Mouse (Mus musculus): ENCODE data around the gene Nrde2. TPM values are rescaled to one million over a fixed set of nuclear protein-coding genes. Genes with fewer than 3 reads are reported as not detected.

The Nrde2 gene
- polyA plus RNA-seq, 1 experiment from 2014 or later = 4.4 TPM

DNA sequence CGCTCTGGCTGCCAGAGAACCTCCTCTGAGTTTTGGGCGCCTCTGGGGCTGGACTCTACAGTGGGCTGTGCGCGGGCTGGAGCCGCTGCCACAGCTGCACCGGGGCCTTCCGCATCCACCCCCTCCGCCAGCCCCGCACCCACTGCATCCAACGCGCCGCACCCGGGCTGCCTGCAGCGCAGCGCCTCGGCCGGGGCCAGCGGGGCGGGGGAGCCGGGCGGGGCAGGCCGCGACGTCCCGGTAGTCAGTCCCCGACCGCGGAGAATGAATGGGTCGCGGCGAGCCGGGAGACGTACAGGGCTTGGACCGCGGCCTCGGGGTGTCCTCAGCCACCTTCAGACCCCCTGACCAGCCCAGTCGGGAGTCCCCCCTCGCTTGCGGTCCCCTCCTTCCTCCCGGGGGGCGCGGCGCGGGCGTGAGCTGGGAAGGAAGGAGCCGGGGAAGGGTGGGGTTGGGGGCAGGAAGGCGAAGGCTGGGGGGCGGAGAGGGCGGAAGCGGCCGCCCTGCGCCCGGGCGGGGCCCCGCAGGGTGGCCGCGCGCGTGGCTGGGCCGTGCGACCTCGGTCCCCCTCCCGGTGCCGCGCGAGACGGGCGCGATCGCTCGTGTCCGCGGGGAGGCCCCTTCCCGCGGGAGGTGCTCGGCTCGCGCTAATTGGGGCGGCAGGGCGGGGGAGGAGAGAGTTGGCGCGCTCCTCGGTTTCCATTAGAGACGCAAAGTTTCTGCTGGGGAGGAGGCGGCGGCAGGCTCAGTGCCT is 40.6 kb upstream of the Nrde2 start:
- ATAC-seq (ENCODE audit: low read depth) = peak; percentile 70
- H3K9ac ChIP-seq (ENCODE audit: low read depth, low read length) = peak overlapping the region; percentile 86
- WGBS (ENCODE audit: insufficient replicate concordance) = under 1% methylated on average over 72 of the region's 86 CpGs

DNA sequence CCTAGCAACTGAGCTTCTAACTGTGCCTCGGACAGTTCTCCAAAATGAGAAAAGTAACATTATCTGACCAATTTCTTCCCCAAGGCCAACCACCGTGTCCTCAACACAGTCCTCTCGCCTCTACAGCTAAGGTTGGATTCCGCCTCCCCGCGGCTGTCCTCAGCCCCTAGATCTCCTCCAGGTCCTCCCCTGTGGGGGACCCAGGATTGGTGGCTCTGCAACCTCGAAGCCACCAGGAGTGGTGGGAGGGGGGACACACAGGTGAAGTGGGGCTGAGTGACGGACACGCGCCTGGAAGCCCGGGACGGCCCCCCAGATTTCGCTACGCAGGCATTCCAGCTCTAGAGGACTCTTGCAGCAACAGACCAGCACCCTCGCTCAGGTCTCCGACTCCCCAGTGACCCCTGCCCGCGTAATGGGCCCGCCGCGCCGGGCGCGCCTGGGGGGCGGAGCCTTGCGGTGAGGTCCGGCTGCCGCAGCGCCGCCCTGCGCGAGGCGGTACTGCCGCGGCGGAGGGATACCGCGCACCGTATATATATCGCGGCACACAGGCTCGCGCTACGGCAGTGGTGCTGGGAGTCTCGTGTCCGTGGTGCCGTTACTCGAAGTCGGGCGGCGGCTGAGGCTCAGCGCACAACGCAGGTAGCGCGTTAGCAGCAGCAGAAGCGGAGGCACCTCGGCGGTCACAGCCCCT is 39.7 kb upstream of the Nrde2 start, which contains the start of gene Calm1:
Calm1 (plus strand) TSS at position 469 of the 694 bp plus-strand sequence.
- H3K4me2 ChIP-seq (ENCODE audit: low read depth, low read length) = peak within 1 kb of the TSS; percentile 99
- WGBS (ENCODE audit: insufficient replicate concordance) = under 1% methylated on average over 58 of the region's 58 CpGs
- peak; percentile 84 for ATAC-seq (ENCODE audit: low read depth)

More for the DNA sequence above, 40.6 kb upstream of the Nrde2 start:
- peaks cover 18% of the 10 kb centered on the region for H3K36me3 ChIP-seq (ENCODE audit: control insufficient read depth, insufficient read depth)
- peak overlapping the region; percentile 99 for H3K4me2 ChIP-seq (ENCODE audit: low read depth, low read length)
- peak overlapping the region; percentile 86 for H3K27ac ChIP-seq (ENCODE audit: low read length)
- H3K4me3 ChIP-seq (ENCODE audit: low read depth, low read length) = peak overlapping the region; percentile 88
- no peaks in the 10 kb centered on the region for H3K27me3 ChIP-seq (ENCODE audit: control insufficient read depth, insufficient read depth, low read depth, low read length)
- H3K4me1 ChIP-seq (ENCODE audit: control insufficient read depth, low read depth, low read length) = peaks cover 14% of the 10 kb centered on the region
- no peaks in the 10 kb centered on the region for H3K9me3 ChIP-seq (replicated peaks; ENCODE audit: control insufficient read depth, low read length)

DNA sequence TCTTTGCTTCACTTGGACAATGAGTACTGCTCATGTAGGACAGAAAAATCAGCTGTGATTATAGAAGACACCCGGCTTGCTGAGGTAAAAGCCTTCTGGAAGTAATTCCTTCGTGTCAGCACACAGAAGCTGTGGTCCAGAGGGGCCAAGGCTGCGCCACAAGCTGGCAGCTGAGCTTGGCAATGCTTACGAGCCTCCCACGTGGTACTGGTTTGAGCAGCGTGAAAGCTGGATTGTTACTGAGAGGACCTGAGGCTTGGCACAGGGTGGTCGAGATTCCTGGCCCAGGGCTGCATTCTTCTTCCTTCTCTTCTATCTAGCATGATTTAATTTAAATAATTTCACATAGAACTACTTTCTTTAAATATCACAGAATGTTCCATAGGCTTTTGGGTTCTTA is 37.3 kb upstream of the Nrde2 start:
- Histone ChIP-seq H3K9me3 (replicated peaks; ENCODE audit: control insufficient read depth, low read length) (no peaks in the 10 kb centered on the region), H3K9ac (ENCODE audit: low read depth, low read length) (no peak overlapping the region), H3K4me1 (ENCODE audit: control insufficient read depth, low read depth, low read length) (peaks cover 12% of the 10 kb centered on the region), H3K27me3 (ENCODE audit: control insufficient read depth, insufficient read depth, low read depth, low read length) (no peaks in the 10 kb centered on the region), H3K4me2 (ENCODE audit: low read depth, low read length) (no peak overlapping the region), H3K36me3 (ENCODE audit: control insufficient read depth, insufficient read depth) (no peaks in the 10 kb centered on the region), H3K27ac (ENCODE audit: low read length) (no peak overlapping the region), H3K4me3 (ENCODE audit: low read depth, low read length) (no peak overlapping the region)
- no peak for ATAC-seq (ENCODE audit: low read depth)
- 58% methylated on average over 7 of the region's 7 CpGs for WGBS (ENCODE audit: insufficient replicate concordance)

More for the DNA sequence above, 39.7 kb upstream of the Nrde2 start, which contains the start of gene Calm1:
- H3K27me3 ChIP-seq (ENCODE audit: control insufficient read depth, insufficient read depth, low read depth, low read length) = no peaks in the 10 kb centered on the region
- H3K9me3 ChIP-seq (replicated peaks; ENCODE audit: control insufficient read depth, low read length) = no peaks in the 10 kb centered on the region
- H3K27ac ChIP-seq (ENCODE audit: low read length) = peak within 1 kb of the TSS; percentile 86
- H3K4me3 ChIP-seq (ENCODE audit: low read depth, low read length) = peak within 1 kb of the TSS; percentile 88
- H3K9ac ChIP-seq (ENCODE audit: low read depth, low read length) = peak within 1 kb of the TSS; percentile 86
- H3K4me1 ChIP-seq (ENCODE audit: control insufficient read depth, low read depth, low read length) = peaks cover 14% of the 10 kb centered on the region
- H3K36me3 ChIP-seq (ENCODE audit: control insufficient read depth, insufficient read depth) = peaks cover 13% of the 10 kb centered on the region

- Histone ChIP-seq H3K27me3 (ENCODE audit: control insufficient read depth, insufficient read depth, low read depth, low read length) (no peaks in the 10 kb centered on the region), H3K4me1 (ENCODE audit: control insufficient read depth, low read depth, low read length) (peaks cover 6% of the 10 kb centered on the region), H3K36me3 (ENCODE audit: control insufficient read depth, insufficient read depth) (no peaks in the 10 kb centered on the region), H3K27ac (ENCODE audit: low read length) (no peak overlapping the region), H3K9me3 (replicated peaks; ENCODE audit: control insufficient read depth, low read length) (no peaks in the 10 kb centered on the region), H3K9ac (ENCODE audit: low read depth, low read length) (no peak overlapping the region), H3K4me2 (ENCODE audit: low read depth, low read length) (no peak overlapping the region), H3K4me3 (ENCODE audit: low read depth, low read length) (no peak overlapping the region)
- WGBS (ENCODE audit: insufficient replicate concordance) = 58% methylated on average over 1 of the region's 1 CpGs
- no peak for ATAC-seq (ENCODE audit: low read depth)
Measured at GRCm38 (mm10) chr12:100194181-100194580, 34.7 kb upstream of the Nrde2 start.

DNA sequence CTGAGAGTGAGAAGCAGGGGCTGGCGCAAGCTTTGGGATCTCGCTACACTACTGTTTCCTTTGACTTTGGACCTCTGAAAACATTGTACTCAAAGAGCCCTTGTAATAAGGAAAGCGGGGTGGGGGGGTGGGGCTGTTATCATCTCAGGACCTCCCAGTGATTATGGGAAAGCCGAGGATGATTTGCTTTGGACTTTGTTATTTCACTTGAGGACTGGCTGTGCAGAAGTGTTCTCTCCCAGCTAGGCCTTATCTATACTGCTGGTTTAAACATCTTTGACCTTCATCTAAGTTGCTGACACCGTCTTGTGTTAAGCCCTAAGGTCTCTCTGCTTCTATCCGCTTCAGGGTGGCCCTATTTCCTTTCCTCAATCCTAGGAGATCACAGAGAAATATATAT is 31.3 kb upstream of the Nrde2 start:
- WGBS (ENCODE audit: insufficient replicate concordance) = 67% methylated on average over 6 of the region's 6 CpGs
- no peak overlapping the region for H3K4me2 ChIP-seq (ENCODE audit: low read depth, low read length)

DNA sequence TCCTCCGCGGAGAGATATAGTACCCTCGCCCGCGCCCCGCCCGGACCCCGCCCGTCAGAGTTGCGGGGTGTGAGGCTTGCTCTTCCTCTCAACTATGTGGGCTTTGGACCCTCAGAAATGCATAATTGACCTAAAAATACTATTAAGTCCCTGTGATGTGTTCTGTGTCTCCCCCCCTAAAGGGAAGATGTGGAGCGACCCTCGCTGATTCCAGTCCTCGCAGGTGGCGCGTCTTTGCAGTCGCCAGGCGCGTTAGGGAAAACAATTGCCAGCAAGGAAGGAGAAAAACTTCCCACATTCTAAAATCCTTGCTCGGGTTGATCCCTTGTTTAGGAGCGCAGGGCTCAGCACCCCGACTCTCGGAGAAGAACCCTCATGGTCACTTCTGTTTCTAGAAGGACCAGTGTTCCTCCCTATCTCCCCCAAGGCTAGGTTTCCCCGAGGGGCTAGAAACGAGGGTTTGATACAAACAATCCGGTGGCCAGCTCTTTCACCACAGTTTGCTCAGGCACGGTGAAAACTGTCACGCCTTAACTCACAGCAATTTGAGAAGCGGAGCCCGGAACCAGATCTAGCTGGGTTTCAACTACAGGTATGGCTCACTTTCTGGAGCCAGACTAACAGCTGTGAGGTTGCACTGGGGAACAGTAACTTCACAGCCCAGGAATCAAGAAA is 28.4 kb upstream of the Nrde2 start:
- 2% methylated on average over 29 of the region's 29 CpGs for WGBS (ENCODE audit: insufficient replicate concordance)
- ATAC-seq (ENCODE audit: low read depth) = no peak

More for the DNA sequence above, 31.3 kb upstream of the Nrde2 start:
- no peak overlapping the region for H3K4me3 ChIP-seq (ENCODE audit: low read depth, low read length)
- no peak for ATAC-seq (ENCODE audit: low read depth)
- H3K4me1 ChIP-seq (ENCODE audit: control insufficient read depth, low read depth, low read length) = peaks cover 17% of the 10 kb centered on the region
- H3K27me3 ChIP-seq (ENCODE audit: control insufficient read depth, insufficient read depth, low read depth, low read length) = no peaks in the 10 kb centered on the region
- no peak overlapping the region for H3K27ac ChIP-seq (ENCODE audit: low read length)
- H3K9ac ChIP-seq (ENCODE audit: low read depth, low read length) = no peak overlapping the region
- no peaks in the 10 kb centered on the region for H3K9me3 ChIP-seq (replicated peaks; ENCODE audit: control insufficient read depth, low read length)
- no peaks in the 10 kb centered on the region for H3K36me3 ChIP-seq (ENCODE audit: control insufficient read depth, insufficient read depth)

DNA sequence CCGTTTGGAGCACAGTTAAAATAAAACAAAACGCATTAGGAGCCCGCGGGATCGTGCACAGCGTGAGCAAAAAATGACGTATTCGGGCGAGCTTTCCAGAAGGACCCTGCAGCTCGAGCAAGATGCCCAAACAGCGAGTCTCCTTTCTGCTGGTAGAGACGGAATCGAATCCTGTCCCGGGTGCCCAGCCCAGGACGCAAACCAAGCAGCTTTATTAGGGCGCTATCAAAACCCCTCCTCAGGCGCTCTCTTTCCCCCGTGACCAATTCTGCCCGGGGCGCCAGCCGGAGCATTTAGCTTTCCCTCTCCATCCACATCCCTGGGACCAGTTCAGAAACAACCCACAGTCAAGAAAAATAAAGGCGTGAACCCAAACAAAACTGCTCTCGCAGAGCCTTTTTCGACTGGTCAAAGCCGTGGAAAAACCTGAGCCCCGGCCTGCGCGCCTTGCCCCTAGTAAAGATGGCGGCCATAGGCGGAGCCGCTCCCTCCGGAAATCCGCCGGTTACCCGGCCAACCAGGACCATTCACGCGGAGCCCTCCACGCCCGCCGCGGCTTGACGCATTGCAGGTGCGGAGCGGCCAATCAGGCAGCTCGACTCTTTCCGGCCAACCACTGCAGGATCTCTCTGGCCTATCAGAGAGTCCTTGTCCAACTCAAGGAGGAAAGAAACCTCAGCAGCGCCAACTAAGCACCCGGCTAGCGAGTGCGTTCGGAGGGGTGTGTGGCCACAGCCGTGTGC is 27.7 kb upstream of the Nrde2 start:
- Histone ChIP-seq H3K9ac (ENCODE audit: low read depth, low read length) (peak overlapping the region; percentile 86), H3K27ac (ENCODE audit: low read length) (peak overlapping the region; percentile 94), H3K4me1 (ENCODE audit: control insufficient read depth, low read depth, low read length) (peaks cover 21% of the 10 kb centered on the region), H3K9me3 (replicated peaks; ENCODE audit: control insufficient read depth, low read length) (no peaks in the 10 kb centered on the region), H3K4me2 (ENCODE audit: low read depth, low read length) (peak overlapping the region; percentile 100), H3K36me3 (ENCODE audit: control insufficient read depth, insufficient read depth) (no peaks in the 10 kb centered on the region), H3K4me3 (ENCODE audit: low read depth, low read length) (peak overlapping the region; percentile 86), H3K27me3 (ENCODE audit: control insufficient read depth, insufficient read depth, low read depth, low read length) (no peaks in the 10 kb centered on the region)
- WGBS (ENCODE audit: insufficient replicate concordance) = under 1% methylated on average over 52 of the region's 52 CpGs
- peak; percentile 100 for ATAC-seq (ENCODE audit: low read depth)

More for the DNA sequence above, 28.4 kb upstream of the Nrde2 start:
- Histone ChIP-seq H3K4me1 (ENCODE audit: control insufficient read depth, low read depth, low read length) (peaks cover 21% of the 10 kb centered on the region), H3K36me3 (ENCODE audit: control insufficient read depth, insufficient read depth) (no peaks in the 10 kb centered on the region), H3K4me2 (ENCODE audit: low read depth, low read length) (peak overlapping the region; percentile 100), H3K4me3 (ENCODE audit: low read depth, low read length) (peak overlapping the region; percentile 86), H3K9ac (ENCODE audit: low read depth, low read length) (peak overlapping the region; percentile 78), H3K9me3 (replicated peaks; ENCODE audit: control insufficient read depth, low read length) (no peaks in the 10 kb centered on the region), H3K27me3 (ENCODE audit: control insufficient read depth, insufficient read depth, low read depth, low read length) (no peaks in the 10 kb centered on the region), H3K27ac (ENCODE audit: low read length) (peak overlapping the region; percentile 84)

DNA sequence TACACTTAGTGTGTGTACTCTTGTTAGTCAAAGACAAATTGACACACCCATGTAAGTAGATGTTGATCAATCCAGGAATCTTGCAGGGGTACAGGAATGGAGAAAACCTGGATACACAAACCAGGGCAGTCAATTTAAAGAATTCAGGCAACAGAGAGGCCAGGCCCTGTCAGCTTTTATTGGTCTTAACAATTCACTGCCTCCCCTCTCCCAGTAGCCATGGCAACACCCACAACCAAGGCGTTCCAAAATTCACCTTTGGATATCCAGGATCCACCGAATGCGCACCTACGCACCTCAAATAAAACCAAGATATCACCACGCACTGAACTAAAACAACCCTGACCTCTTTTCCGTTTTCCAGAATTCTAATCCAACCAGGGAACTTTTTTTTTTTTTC is 26.9 kb upstream of the Nrde2 start:
- peak overlapping the region; percentile 86 for H3K4me3 ChIP-seq (ENCODE audit: low read depth, low read length)
- peaks cover 21% of the 10 kb centered on the region for H3K4me1 ChIP-seq (ENCODE audit: control insufficient read depth, low read depth, low read length)
- ATAC-seq (ENCODE audit: low read depth) = no peak
- H3K4me2 ChIP-seq (ENCODE audit: low read depth, low read length) = peak overlapping the region; percentile 100
- H3K36me3 ChIP-seq (ENCODE audit: control insufficient read depth, insufficient read depth) = no peaks in the 10 kb centered on the region
- H3K27ac ChIP-seq (ENCODE audit: low read length) = peak overlapping the region; percentile 94
- no peaks in the 10 kb centered on the region for H3K9me3 ChIP-seq (replicated peaks; ENCODE audit: control insufficient read depth, low read length)
- no peaks in the 10 kb centered on the region for H3K27me3 ChIP-seq (ENCODE audit: control insufficient read depth, insufficient read depth, low read depth, low read length)
- 24% methylated on average over 6 of the region's 6 CpGs for WGBS (ENCODE audit: insufficient replicate concordance)
- H3K9ac ChIP-seq (ENCODE audit: low read depth, low read length) = peak overlapping the region; percentile 86

Data from liver, embryonic 16.5 days (tissue).